Mouse (Mus musculus) testis, adult 2 months (tissue): ENCODE measurements around the gene Cdk13.

Experiments used
- CTCF ChIP-seq: fragments of 200-500 bp; IDR thresholded peaks from 2 replicates; pipeline ENCODE4 v1.5.1; 2012; ENCODE audit warnings: low read depth, mild to moderate bottlenecking, inconsistent platforms, low read length, moderate library complexity; ENCODE audit not compliant: control insufficient read depth, insufficient read depth, insufficient replicate concordance
- POLR2A ChIP-seq: fragments of 200-500 bp; IDR thresholded peaks from 2 replicates; pipeline ENCODE4 v1.6.1; 2012; ENCODE audit warnings: low read depth, mild to moderate bottlenecking, inconsistent platforms, low read length, moderate library complexity; ENCODE audit not compliant: control insufficient read depth

GRCm38 (mm10) chr13:17832940-17833339 is 28.0 kb upstream of the Cdk13 start:
- TF ChIP-seq POLR2A, result no peak
- TF ChIP-seq CTCF, result no peak
